Mouse (Mus musculus) neural tube, embryonic 15.5 days (tissue): ENCODE data around the gene Cog1. TPM values are rescaled to one million over a fixed set of nuclear protein-coding genes. Genes with fewer than 3 reads are reported as not detected.

ENCODE experiments used
- ATAC-seq: fragments of 200-750 bp; cut with Nextera tagmentation; 2 replicates; pipeline ENCODE4 v1.8.0; 2017; ENCODE audit warnings: mild to moderate bottlenecking, moderate TSS enrichment, moderate library complexity; ENCODE audit not compliant: low FRiP score
- H3K27ac ChIP-seq: fragments of 300-500 bp; sonication (generic); replicated peaks from 2 replicates; pipeline ENCODE4 v1.5.1; 2015; ENCODE audit warnings: mild to moderate bottlenecking, inconsistent platforms
- H3K27me3 ChIP-seq: fragments of 300-500 bp; sonication (generic); replicated peaks from 2 replicates; pipeline ENCODE4 v1.6.1; 2015; ENCODE audit warnings: inconsistent platforms
- H3K36me3 ChIP-seq: fragments of 300-500 bp; sonication (generic); 2 replicates; pipeline ENCODE4 v1.6.1; 2015; ENCODE audit warnings: inconsistent platforms
- H3K4me1 ChIP-seq: fragments of 300-500 bp; sonication (generic); 2 replicates; pipeline ENCODE4 v1.6.1; 2015; ENCODE audit warnings: inconsistent platforms
- H3K4me2 ChIP-seq: fragments of 300-500 bp; sonication (generic); 2 replicates; pipeline ENCODE4 v1.6.1; 2015; ENCODE audit warnings: inconsistent platforms, mild to moderate bottlenecking, moderate library complexity
- H3K4me3 ChIP-seq: fragments of 300-500 bp; sonication (generic); replicated peaks from 2 replicates; pipeline ENCODE4 v1.5.1; 2015; ENCODE audit warnings: mild to moderate bottlenecking, inconsistent platforms
- H3K9ac ChIP-seq: fragments of 300-500 bp; sonication (generic); replicated peaks from 2 replicates; pipeline ENCODE4 v1.6.1; 2015; ENCODE audit warnings: mild to moderate bottlenecking, inconsistent platforms
- H3K9me3 ChIP-seq: fragments of 300-500 bp; sonication (generic); replicated peaks from 2 replicates; pipeline ENCODE4 v1.6.1; 2016; ENCODE audit warnings: inconsistent platforms
- WGBS: fragments of 180-500 bp; shearing (Covaris S2); methylation state at CpG from one replicate; pipeline ENCODE4 v1.1.7; 2015; ENCODE audit warnings: mixed read lengths; 5-methylcytosine and 5-hydroxymethylcytosine counted together
- polyA plus RNA-seq: library from polyadenylated mRNA; unstranded; fragments of >200 nt; fragmentation: Nextera tagmentation; extraction: Ambion mirVana; gene quantifications from 2 replicates; pipeline ENCODE4 v1.2.1, GENCODE M21; 2015

The Cog1 gene
- polyA plus RNA-seq, 1 experiment from 2014 or later, result 35.1 TPM

DNA sequence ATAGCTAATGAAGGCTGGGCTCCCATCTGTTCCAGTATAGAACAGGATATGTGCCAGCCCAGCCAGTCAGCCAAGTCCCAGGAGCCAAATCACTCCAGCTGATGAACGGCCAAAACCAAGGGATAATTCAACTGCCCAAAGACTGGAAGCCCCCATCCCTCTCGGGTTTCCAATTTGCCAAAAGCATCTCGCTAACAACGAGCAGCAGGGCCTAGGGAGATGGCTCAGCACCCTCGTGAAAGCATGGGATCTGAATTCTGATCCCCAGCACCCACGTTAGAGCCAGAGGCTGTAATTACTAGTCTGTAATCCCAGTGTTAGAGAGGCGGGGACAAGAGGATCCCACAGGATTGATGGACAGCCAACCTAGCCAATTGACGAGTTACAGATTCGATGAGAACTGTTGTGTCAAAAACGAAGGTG is 14.3 kb upstream of the Cog1 start:
- WGBS, result 51% methylated on average over 10 of the region's 10 CpGs
- no peak overlapping the region for H3K9ac ChIP-seq
- H3K27me3 ChIP-seq, result no peaks in the 10 kb centered on the region
- no peaks in the 10 kb centered on the region for H3K9me3 ChIP-seq
- H3K36me3 ChIP-seq, result no peaks in the 10 kb centered on the region
- no peak overlapping the region for H3K4me3 ChIP-seq
- no peak overlapping the region for H3K27ac ChIP-seq
- ATAC-seq, result no peak
- no peak overlapping the region for H3K4me2 ChIP-seq
- H3K4me1 ChIP-seq, result no peaks in the 10 kb centered on the region

DNA sequence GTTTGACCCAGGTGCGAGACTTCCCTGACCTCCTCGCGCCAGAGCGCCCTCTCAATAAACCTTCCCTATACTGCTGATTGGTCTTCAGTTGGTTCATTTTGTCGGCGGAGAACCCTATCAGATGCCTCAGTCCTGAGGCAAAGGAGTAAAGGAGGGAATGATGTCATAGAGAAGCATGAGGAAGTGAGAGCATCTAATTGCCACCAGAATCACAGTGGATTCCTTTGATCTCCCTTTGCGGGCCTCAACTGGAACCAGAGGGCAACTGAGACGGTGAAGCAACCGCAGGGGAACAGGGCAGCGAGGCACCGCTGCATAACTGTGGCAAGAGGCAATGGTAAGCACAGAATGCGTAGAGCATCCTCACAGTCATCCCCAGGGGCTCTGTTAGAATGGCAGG is 10.3 kb upstream of the Cog1 start:
- H3K27ac ChIP-seq, result no peak overlapping the region
- H3K9me3 ChIP-seq, result no peaks in the 10 kb centered on the region
- H3K4me3 ChIP-seq, result no peak overlapping the region
- ATAC-seq, result no peak
- no peaks in the 10 kb centered on the region for H3K27me3 ChIP-seq
- no peaks in the 10 kb centered on the region for H3K4me1 ChIP-seq
- H3K9ac ChIP-seq, result no peak overlapping the region
- whole genome bisulfite sequencing, result 91% methylated on average over 12 of the region's 12 CpGs
- no peak overlapping the region for H3K4me2 ChIP-seq
- no peaks in the 10 kb centered on the region for H3K36me3 ChIP-seq

DNA sequence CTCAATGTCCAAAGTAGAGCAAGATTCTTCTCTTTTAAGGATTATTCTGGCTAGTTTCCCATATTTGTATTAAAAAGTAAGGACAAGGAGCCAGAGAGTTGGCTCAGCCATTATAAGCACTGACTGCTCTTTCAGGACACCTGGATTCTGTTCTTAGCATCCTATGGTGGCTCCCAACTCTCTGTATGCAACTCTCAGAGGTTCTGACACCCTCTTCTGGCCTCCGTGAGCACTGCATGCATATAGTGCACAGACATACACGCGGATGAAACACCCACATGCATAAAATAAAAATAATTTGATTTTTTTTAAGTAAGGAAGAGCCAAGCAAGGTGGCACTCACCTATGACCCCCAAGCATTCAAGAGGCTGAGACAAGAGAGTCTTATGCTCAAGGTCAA is 3.8 kb upstream of the Cog1 start:
- Histone ChIP-seq H3K4me2 (no peak overlapping the region), H3K9ac (no peak overlapping the region), H3K4me3 (no peak overlapping the region), H3K27me3 (no peaks in the 10 kb centered on the region), H3K36me3 (no peaks in the 10 kb centered on the region), H3K9me3 (no peaks in the 10 kb centered on the region), H3K4me1 (peaks cover 14% of the 10 kb centered on the region), H3K27ac (no peak overlapping the region)
- no peak for ATAC-seq
- WGBS, result 86% methylated on average over 3 of the region's 3 CpGs

DNA sequence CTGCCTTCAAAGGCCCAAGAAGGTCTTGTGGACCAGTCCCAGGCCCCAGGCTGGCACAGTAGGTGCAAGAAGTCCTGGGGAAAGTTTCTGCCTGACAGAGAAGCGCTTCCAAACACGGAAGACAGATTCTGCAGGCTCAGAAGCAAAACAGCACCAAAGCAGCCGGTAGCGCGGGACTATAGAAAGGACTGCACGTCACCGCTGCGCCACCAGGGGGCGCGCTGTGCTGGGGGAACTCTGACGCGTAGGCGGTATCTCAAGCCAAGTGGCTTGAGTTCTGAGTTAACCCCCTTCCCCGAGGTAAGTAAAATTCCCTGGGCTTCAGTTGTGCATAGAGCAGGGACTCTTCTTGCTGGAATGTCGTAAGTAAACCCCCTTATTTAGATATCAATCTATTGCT is 817 bp upstream of the Cog1 start:
- ATAC-seq, result no peak
- Histone ChIP-seq H3K4me2 (peak overlapping the region; percentile 71; the same call in 1 of the 2 replicates), H3K27ac (no peak overlapping the region), H3K27me3 (no peaks in the 10 kb centered on the region), H3K9me3 (no peaks in the 10 kb centered on the region), H3K4me1 (peaks cover 32% of the 10 kb centered on the region), H3K4me3 (no peak overlapping the region), H3K9ac (no peak overlapping the region), H3K36me3 (peaks cover 15% of the 10 kb centered on the region)
- WGBS, result 3% methylated on average over 15 of the region's 15 CpGs

DNA sequence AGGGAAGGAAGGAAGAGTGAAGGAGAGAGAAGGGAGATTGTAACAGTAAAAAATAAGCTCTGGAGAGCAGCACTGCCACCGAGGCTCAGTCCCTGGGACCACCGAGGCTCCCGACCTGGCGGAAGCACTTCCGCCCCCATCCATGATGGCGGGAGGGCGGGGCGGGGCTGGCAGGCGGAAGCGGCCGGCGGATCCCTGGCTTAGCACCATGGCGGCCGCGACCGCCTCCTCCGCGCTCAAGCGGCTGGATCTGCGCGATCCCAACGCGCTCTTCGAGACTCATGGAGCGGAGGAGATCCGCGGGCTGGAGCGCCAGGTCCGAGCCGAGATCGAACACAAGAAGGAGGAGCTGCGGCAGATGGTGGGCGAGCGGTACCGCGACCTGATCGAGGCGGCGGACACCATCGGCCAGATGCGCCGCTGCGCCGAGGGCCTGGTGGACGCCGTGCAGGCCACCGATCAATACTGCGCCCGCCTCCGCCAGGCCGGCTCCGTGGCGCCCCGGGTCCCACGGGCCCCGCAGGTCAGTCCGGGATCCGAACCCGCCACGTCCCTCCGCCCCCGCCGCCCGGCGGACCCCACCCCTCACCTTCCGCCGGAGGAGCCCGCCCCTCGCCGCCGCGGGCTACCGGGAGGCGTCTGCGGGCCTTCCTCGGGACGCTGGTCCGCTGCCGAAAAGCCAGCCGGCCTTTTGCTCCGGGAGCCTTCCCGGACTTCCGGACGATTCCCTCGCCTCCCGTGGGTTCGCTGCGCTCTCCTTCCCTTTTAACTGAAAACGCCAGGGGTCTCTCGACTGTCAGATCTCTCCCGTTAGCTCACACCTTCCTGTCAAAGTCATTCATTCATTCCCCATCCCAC is 613 bp downstream of the Cog1 start, which contains the start of gene Slc39a11:
TSS of gene Slc39a11 (minus strand) at position 727 of the 858 bp plus-strand sequence.
- peaks cover 32% of the 10 kb centered on the region for H3K4me1 ChIP-seq
- ATAC-seq, result peak; percentile 85
- peaks cover 29% of the 10 kb centered on the region for H3K36me3 ChIP-seq
- no peaks in the 10 kb centered on the region for H3K27me3 ChIP-seq
- WGBS, result under 1% methylated on average over 81 of the region's 91 CpGs
- peak within 1 kb of the TSS; percentile 93 for H3K27ac ChIP-seq
- peak within 1 kb of the TSS; percentile 98 for H3K9ac ChIP-seq
- peak within 1 kb of the TSS; percentile 71 for H3K4me2 ChIP-seq
- peak within 1 kb of the TSS; percentile 92 for H3K4me3 ChIP-seq
- no peaks in the 10 kb centered on the region for H3K9me3 ChIP-seq

DNA sequence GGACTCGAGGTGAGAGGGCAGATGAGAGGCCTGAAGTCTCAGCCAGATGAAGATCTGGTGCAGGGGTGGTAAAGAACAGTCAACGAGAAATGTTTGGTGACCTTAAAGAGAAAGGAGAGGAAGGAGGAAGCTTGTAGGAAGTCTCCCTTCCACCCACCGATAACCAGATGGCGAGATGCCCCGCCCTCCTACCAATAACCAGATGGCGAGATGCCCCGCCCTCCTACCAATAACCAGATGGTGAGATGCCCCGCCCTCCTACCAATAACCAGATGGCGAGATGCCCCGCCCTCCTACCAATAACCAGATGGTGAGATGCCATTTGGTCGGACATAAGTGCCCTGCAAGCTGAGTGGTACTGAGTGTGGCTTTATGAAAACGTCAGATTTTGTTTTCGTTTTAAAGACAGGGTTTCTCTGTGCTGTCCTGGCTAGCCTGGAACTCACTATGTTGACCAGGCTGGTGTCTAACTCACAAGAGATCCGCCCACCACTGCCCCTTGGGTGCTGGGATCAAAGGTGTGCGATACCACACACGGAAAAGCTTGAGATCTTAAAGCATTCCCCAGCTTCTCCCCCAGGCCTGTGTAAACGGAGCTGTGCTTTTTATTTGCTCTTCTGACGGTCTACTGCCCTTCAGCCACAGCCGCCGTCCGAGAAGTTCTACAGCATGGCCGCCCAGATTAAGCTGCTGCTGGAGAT is 2.4 kb downstream of the Cog1 start:
- H3K27ac ChIP-seq, result no peak overlapping the region
- no peak for ATAC-seq
- peak overlapping the region; percentile 71; the same call in 1 of the 2 replicates for H3K4me2 ChIP-seq
- H3K4me1 ChIP-seq, result peaks cover 36% of the 10 kb centered on the region
- H3K4me3 ChIP-seq, result no peak overlapping the region
- peaks cover 47% of the 10 kb centered on the region for H3K36me3 ChIP-seq
- 65% methylated on average over 22 of the region's 22 CpGs for WGBS
- no peak overlapping the region for H3K9ac ChIP-seq
- H3K27me3 ChIP-seq, result no peaks in the 10 kb centered on the region
- H3K9me3 ChIP-seq, result no peaks in the 10 kb centered on the region

DNA sequence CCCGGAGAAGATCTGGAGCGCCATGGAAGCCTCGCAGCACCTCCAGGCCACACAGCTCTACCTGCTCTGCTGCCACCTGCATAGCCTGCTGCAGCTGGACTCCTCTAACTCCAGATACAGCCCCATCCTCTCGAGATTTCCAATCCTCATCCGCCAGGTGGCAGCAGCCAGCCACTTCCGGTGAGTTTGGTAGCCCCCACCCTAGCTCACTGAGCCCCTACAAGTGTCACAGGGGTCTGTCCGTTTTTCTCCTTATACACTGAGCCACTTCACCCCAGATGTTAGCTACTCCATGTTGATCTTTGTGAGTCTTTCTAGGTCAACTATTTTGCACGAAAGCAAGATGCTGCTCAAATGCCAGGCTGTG is 2.9 kb downstream of the Cog1 start:
- Histone ChIP-seq H3K4me2 (no peak overlapping the region), H3K27me3 (no peaks in the 10 kb centered on the region), H3K9ac (no peak overlapping the region), H3K4me1 (peaks cover 40% of the 10 kb centered on the region), H3K4me3 (no peak overlapping the region), H3K9me3 (no peaks in the 10 kb centered on the region), H3K27ac (no peak overlapping the region), H3K36me3 (peaks cover 52% of the 10 kb centered on the region)
- 53% methylated on average over 8 of the region's 8 CpGs for WGBS
- no peak for ATAC-seq

DNA sequence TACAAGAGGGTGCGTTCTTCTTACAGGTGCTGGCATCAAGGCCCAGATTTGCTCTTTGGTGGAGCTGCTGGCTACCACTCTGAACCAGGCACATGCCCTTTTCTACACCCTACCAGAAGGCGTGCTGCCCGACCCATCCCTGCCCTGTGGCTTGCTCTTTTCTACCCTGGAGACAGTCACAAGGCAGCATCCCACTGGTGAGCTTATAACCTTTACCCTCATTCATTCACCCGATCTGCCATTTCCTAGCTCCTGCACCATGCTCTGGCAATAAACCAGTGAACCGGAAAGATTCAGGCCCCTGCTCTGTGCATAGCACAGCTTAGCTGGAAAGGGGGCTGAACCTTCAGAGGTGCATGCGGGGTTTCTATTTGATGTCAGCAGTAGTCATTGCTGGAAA is 3.5 kb downstream of the Cog1 start:
- Histone ChIP-seq H3K9me3 (no peaks in the 10 kb centered on the region), H3K4me3 (no peak overlapping the region), H3K4me2 (no peak overlapping the region), H3K9ac (no peak overlapping the region), H3K4me1 (peaks cover 40% of the 10 kb centered on the region), H3K27ac (no peak overlapping the region), H3K36me3 (peaks cover 58% of the 10 kb centered on the region), H3K27me3 (no peaks in the 10 kb centered on the region)
- whole genome bisulfite sequencing, result 88% methylated on average over 6 of the region's 6 CpGs
- ATAC-seq, result no peak

DNA sequence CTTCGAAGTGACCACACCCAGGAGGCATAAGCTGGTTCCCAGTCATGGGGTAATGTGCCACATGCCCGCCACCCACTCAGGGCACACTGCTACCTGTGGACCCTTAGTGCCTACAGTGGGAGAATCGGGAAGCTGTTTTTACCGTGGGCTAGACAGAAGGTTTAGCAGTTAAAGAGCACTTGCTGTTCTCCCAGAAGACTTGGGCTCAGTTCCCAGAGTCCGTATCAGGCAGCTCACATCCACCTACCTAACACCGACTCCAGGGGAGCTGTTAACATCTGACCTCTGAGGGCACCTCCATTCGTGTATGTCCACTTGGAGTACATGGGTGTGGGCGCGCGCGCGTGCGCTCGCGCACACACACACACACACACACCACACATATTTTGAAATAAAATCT is 5.1 kb downstream of the Cog1 start:
- WGBS, result 94% methylated on average over 15 of the region's 15 CpGs
- no peaks in the 10 kb centered on the region for H3K27me3 ChIP-seq
- peaks cover 74% of the 10 kb centered on the region for H3K36me3 ChIP-seq
- H3K27ac ChIP-seq, result no peak overlapping the region
- no peak overlapping the region for H3K9ac ChIP-seq
- no peak overlapping the region for H3K4me2 ChIP-seq
- H3K4me1 ChIP-seq, result peaks cover 27% of the 10 kb centered on the region
- H3K9me3 ChIP-seq, result no peaks in the 10 kb centered on the region
- H3K4me3 ChIP-seq, result no peak overlapping the region
- no peak for ATAC-seq

DNA sequence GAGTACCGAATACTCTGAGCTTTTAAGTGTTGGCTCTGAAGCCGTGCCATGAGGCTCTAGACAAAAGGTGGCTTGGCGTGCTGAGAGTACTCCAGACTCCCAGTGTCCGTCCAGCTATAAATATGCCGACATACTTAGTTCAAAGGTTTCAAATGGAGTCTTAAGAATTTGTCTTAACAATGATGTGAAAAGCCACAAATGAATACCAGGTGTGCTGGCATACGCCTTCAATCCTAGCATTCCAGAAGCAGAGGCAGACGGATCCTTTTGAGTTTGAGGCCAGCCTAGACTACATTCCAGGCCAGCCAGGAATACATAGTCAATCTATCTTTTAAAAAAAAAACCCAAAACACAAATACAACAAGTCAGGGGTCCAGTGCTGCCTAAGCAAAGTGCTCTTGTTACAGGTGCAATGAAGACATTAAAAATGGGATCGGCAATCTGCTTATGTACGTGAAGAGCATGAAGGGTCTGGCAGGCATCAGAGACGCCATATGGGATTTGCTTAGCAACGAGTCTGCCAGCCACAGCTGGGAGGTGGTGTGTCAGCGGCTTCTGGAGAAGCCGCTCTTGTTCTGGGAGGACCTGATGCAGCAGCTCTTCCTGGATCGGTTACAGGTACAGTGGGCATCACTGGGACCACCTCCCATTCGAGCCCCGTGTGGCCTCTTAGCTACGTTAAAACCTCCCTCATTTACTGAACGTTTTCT is 5.7 kb downstream of the Cog1 start:
- no peak overlapping the region for H3K4me2 ChIP-seq
- no peak overlapping the region for H3K4me3 ChIP-seq
- H3K4me1 ChIP-seq, result peaks cover 27% of the 10 kb centered on the region
- H3K27me3 ChIP-seq, result no peaks in the 10 kb centered on the region
- peaks cover 80% of the 10 kb centered on the region for H3K36me3 ChIP-seq
- no peaks in the 10 kb centered on the region for H3K9me3 ChIP-seq
- no peak overlapping the region for H3K9ac ChIP-seq
- no peak for ATAC-seq
- no peak overlapping the region for H3K27ac ChIP-seq
- 87% methylated on average over 18 of the region's 18 CpGs for WGBS

DNA sequence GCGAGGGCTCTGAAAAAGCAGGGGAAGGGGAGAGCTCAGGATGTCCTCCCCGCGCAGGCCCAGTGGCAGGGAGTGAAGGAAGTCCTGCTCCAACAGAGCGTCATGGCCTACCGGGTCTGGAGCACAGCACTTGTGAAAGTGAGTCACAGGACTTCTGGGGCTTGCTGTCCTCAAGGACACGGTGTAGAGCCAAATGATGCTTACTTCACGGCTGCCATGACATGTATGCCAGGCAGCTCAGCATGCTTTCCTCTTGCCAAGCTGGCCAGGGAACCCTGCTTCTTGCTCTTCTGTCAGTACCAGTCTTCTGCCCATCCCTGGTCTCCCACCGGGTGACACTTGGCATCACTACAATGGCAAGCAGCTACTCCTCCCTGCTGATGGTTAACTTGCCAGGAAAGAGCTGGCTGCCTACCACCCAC is 7.6 kb downstream of the Cog1 start:
- no peak overlapping the region for H3K4me2 ChIP-seq
- H3K9ac ChIP-seq, result no peak overlapping the region
- peak; percentile 58 for ATAC-seq
- 80% methylated on average over 8 of the region's 8 CpGs for WGBS
- H3K27me3 ChIP-seq, result no peaks in the 10 kb centered on the region
- no peak overlapping the region for H3K27ac ChIP-seq
- no peak overlapping the region for H3K4me3 ChIP-seq
- H3K36me3 ChIP-seq, result peaks cover 97% of the 10 kb centered on the region
- no peaks in the 10 kb centered on the region for H3K9me3 ChIP-seq
- peaks cover 12% of the 10 kb centered on the region for H3K4me1 ChIP-seq
